In genomic region chr3:121869694-121870093, GRCm38 (mm10) we compare ENCODE assay signal across 22 mouse cellular contexts. TPM values are rescaled to one million over a fixed set of nuclear protein-coding genes. Genes with fewer than 3 reads are reported as not detected.
DNase-seq lines count a peak whose midpoint lies in the region; ATAC-seq and TF ChIP-seq lines count a peak whose summit lies in the region.
"Had no signal": no experiment of that assay in that cellular context is flagged by ENCODE, and none has a peak within 500 bp of the region (broad histone marks: within the 10 kb centered on the region; RNA-seq: fewer than 3 reads in every experiment).

No protein-coding gene starts in this region.

- H3K4me1 ChIP-seq in forebrain, embryonic 14.5 days (ENCODE audit: control insufficient read depth, insufficient read depth, low read length): 0 out of 2 replicates have a peak, but pooled peaks cover 3% of the 10 kb centered on the region
- H3K4me1 ChIP-seq in forebrain, embryonic 11.5 days (replicated peaks; ENCODE audit: control insufficient read depth, insufficient read depth, low read length): no peaks in the 10 kb centered on the region
- H3K4me1 ChIP-seq: neural tube, embryonic 12.5 days had no signal

- H3K27me3 ChIP-seq in forebrain, embryonic 14.5 days (replicated peaks; ENCODE audit: control insufficient read depth, insufficient read depth, low read length): no peaks in the 10 kb centered on the region
- no peaks in the 10 kb centered on the region for H3K27me3 ChIP-seq in forebrain, embryonic 11.5 days (ENCODE audit: control insufficient read depth, insufficient read depth, low read length)
- H3K27me3 ChIP-seq: limb, embryonic 13.5 days; neural tube, embryonic 12.5 days had no signal

- no peaks in the 10 kb centered on the region for H3K36me3 ChIP-seq in forebrain, embryonic 14.5 days (ENCODE audit: control insufficient read depth, insufficient read depth, low read length)
- no peaks in the 10 kb centered on the region for H3K36me3 ChIP-seq in forebrain, embryonic 11.5 days (ENCODE audit: control insufficient read depth, insufficient read depth, low read length)
- H3K36me3 ChIP-seq: limb, embryonic 13.5 days; neural tube, embryonic 12.5 days had no signal

- no peak for TF ChIP-seq POLR2A in brain, embryonic 14.5 days (IDR thresholded peaks at IDR 0.05; ENCODE audit: borderline replicate concordance, extremely low read depth, insufficient read depth, insufficient read length, poor library complexity, severe bottlenecking)

- 54% methylated on average over 4 of the region's 4 CpGs for WGBS in forebrain, embryonic 14.5 days
- 65% methylated on average over 4 of the region's 4 CpGs for WGBS in forebrain, embryonic 11.5 days

- TF ChIP-seq CTCF in brain, embryonic 14.5 days (IDR thresholded peaks at IDR 0.05; ENCODE audit: borderline replicate concordance, extremely low read depth, insufficient read depth, insufficient read length): no peak

- H3K4me3 ChIP-seq in forebrain, embryonic 14.5 days (ENCODE audit: low read depth, low read length): no peak overlapping the region
- H3K4me3 ChIP-seq in forebrain, embryonic 11.5 days (ENCODE audit: low read depth, low read length): no peak overlapping the region
- H3K4me3 ChIP-seq: left cerebral cortex, adult 2 months; limb, embryonic 13.5 days; neural tube, embryonic 12.5 days had no signal

- intact Hi-C loops in left cerebral cortex, postnatal 14 days (cut with DNase I): loop anchor here (10.0 kb wide), 1 partner anchor 335 kb away; the partner anchor contains the start of gene Slc44a3
- intact Hi-C loops in left cerebral cortex, postnatal 10 days (cut with DNase I): loop anchor here (5.0 kb wide), 1 partner anchor 332 kb away; no protein-coding TSS in a partner anchor

- H3K27ac ChIP-seq in forebrain, embryonic 14.5 days (ENCODE audit: low read depth, low read length): no peak overlapping the region
- H3K27ac ChIP-seq in forebrain, embryonic 11.5 days (ENCODE audit: low read depth, low read length): no peak overlapping the region
- H3K27ac ChIP-seq: hindbrain, embryonic 14.5 days; left cerebral cortex, adult 2 months; limb, embryonic 13.5 days; neural tube, embryonic 12.5 days had no signal

- no peak overlapping the region for H3K4me2 ChIP-seq in forebrain, embryonic 14.5 days (ENCODE audit: low read length)
- H3K4me2 ChIP-seq in forebrain, embryonic 11.5 days (ENCODE audit: low read depth, low read length, severe bottlenecking): no peak overlapping the region
- H3K4me2 ChIP-seq: hindbrain, embryonic 14.5 days; limb, embryonic 13.5 days; neural tube, embryonic 12.5 days had no signal

- peak; percentile 76 for DNase-seq in forebrain, embryonic 14.5 days (ENCODE audit: low spot score)
- no peak for DNase-seq in forebrain, embryonic 11.5 days (ENCODE audit: low spot score)
- DNase-seq in left cerebral cortex, postnatal 14 days (ENCODE audit: low spot score in 2 of 2): peak; percentile 14 to 19
- no peak for DNase-seq in left cerebral cortex, postnatal 10 days (ENCODE audit: extremely low spot score in 1 of 2, low spot score in 2 of 2)
- DNase-seq in brain, embryonic 14.5 days (ENCODE audit: low read depth): peak; percentile 86
- DNase-seq in layer of hippocampus, adult 8-10 months (ENCODE audit: low spot score in 2 of 2): peak; percentile 29 to 54
- DNase-seq: adrenal gland, postnatal 10 days; cerebellum, adult 8-10 months; embryo, embryonic 11 days; gastrocnemius, postnatal 25 days; heart, postnatal 10 days; kidney, adult 2 months; kidney, postnatal 25 days; liver, postnatal 0 days; lung, postnatal 14 days; right cerebral cortex, postnatal 4 days; thymus, postnatal 36 days had no signal

- ATAC-seq in forebrain, embryonic 14.5 days: peak; percentile 63; the same call in 1 of the 2 replicates
- ATAC-seq in forebrain, embryonic 11.5 days (replicated peaks; ENCODE audit: low FRiP score): no peak
- no peak for ATAC-seq in activated CD4-positive, CD25-positive, alpha-beta regulatory T cell, adult 4 months
- ATAC-seq: liver, postnatal 0 days had no signal

- H3K9ac ChIP-seq in forebrain, embryonic 14.5 days (ENCODE audit: low read length): no peak overlapping the region
- no peak overlapping the region for H3K9ac ChIP-seq in forebrain, embryonic 11.5 days (ENCODE audit: low read length)
- H3K9ac ChIP-seq: hindbrain, embryonic 14.5 days; limb, embryonic 13.5 days; liver, postnatal 0 days; neural tube, embryonic 12.5 days had no signal

- H3K9me3 ChIP-seq in forebrain, embryonic 14.5 days (replicated peaks; ENCODE audit: control insufficient read depth, low read length): no peaks in the 10 kb centered on the region
- no peaks in the 10 kb centered on the region for H3K9me3 ChIP-seq in forebrain, embryonic 11.5 days (ENCODE audit: control insufficient read depth, low read length)
- H3K9me3 ChIP-seq: limb, embryonic 13.5 days; neural tube, embryonic 12.5 days had no signal

RNA-seq across cellular contexts. Expression of gene Abcd3, which starts 54.6 kb away (rescaled TPM):
- 63.8 and 73.1 TPM in 2 replicates for polyA plus RNA-seq in forebrain, embryonic 14.5 days (2014; fragmentation: Nextera tagmentation; extraction: Ambion mirVana)
- 58.1 and 59.0 TPM in 2 replicates for polyA plus RNA-seq in forebrain, embryonic 11.5 days (2014; fragmentation: Nextera tagmentation; extraction: Ambion mirVana)
- 10 to 100 TPM; 61.5 to 62.8 TPM for total RNA-seq in left cerebral cortex, postnatal 14 days (2021)
- 10 to 100 TPM; 67.8 to 69.8 TPM for total RNA-seq in left cerebral cortex, postnatal 10 days (2021)
- 13.3 and 30.5 TPM in 2 replicates for polyA plus RNA-seq in brain, embryonic 14.5 days (2012; rRNA removed)
- total RNA-seq in layer of hippocampus, adult 8-10 months (2022): 10 to 100 TPM; 52.3 to 58.2 (median 56.8) TPM
- 1 to 10 TPM; 8.6 to 9.3 TPM for polyA plus RNA-seq in activated CD4-positive, CD25-positive, alpha-beta regulatory T cell, adult 4 months (2017; shearing (Covaris generic))

Comparison
In these comparisons a context has a peak if more than half of its experiments do, and no peak if none do; other contexts are left out.
1. DNase-seq: peak in forebrain, embryonic 14.5 days (single experiment), left cerebral cortex, postnatal 14 days (2 of 2), brain, embryonic 14.5 days (single experiment) and layer of hippocampus, adult 8-10 months (2 of 2); none in forebrain, embryonic 11.5 days (single experiment) and left cerebral cortex, postnatal 10 days (0 of 2).